Mouse (Mus musculus) heart, embryonic 13.5 days (tissue): Measurements from ENCODE around the gene Cxadr. TPM values are rescaled to one million over a fixed set of nuclear protein-coding genes. Genes with fewer than 3 reads are reported as not detected.
A peak's percentile ranks its signal among the peaks of the same experiment; 100 is the strongest.

Source experiments
- ATAC-seq: fragments of 200-750 bp; cut with Nextera tagmentation; 2 replicates; pipeline ENCODE4 v1.8.0; 2017; ENCODE audit warnings: moderate TSS enrichment; ENCODE audit not compliant: insufficient number of reproducible peaks, low FRiP score, low TSS enrichment; ENCODE audit errors: extremely low read depth
- H3K27ac ChIP-seq: fragments of 300-500 bp; sonication (generic); replicated peaks from 2 replicates; pipeline ENCODE4 v1.5.1; 2015; ENCODE audit warnings: moderate library complexity, mild to moderate bottlenecking, inconsistent platforms
- H3K27me3 ChIP-seq: fragments of 300-500 bp; sonication (generic); replicated peaks from 2 replicates; pipeline ENCODE4 v1.6.1; 2015; ENCODE audit warnings: mild to moderate bottlenecking, inconsistent platforms
- H3K36me3 ChIP-seq: fragments of 300-500 bp; sonication (generic); 2 replicates; pipeline ENCODE4 v1.6.1; 2015; ENCODE audit warnings: mild to moderate bottlenecking, inconsistent platforms
- H3K4me1 ChIP-seq: fragments of 300-500 bp; sonication (generic); 2 replicates; pipeline ENCODE4 v1.6.1; 2015; ENCODE audit warnings: inconsistent platforms
- H3K4me2 ChIP-seq: fragments of 300-500 bp; sonication (generic); 2 replicates; pipeline ENCODE4 v1.6.1; 2015; ENCODE audit warnings: inconsistent platforms, mild to moderate bottlenecking, moderate library complexity
- H3K4me3 ChIP-seq: fragments of 300-500 bp; sonication (generic); 2 replicates; pipeline ENCODE4 v1.5.1; 2015; ENCODE audit warnings: moderate library complexity, mild to moderate bottlenecking, inconsistent platforms
- H3K9ac ChIP-seq: fragments of 300-500 bp; sonication (generic); 2 replicates; pipeline ENCODE4 v1.6.1; 2015; ENCODE audit warnings: inconsistent platforms, mild to moderate bottlenecking, moderate library complexity
- H3K9me3 ChIP-seq: fragments of 300-500 bp; sonication (generic); 2 replicates; pipeline ENCODE4 v1.6.1; 2016; ENCODE audit warnings: inconsistent platforms
- WGBS: fragments of 180-500 bp; shearing (Covaris S2); methylation state at CpG from one replicate; pipeline ENCODE4 v1.1.7; 2015; ENCODE audit warnings: mixed read lengths; 5-methylcytosine and 5-hydroxymethylcytosine counted together
- polyA plus RNA-seq: library from polyadenylated mRNA; unstranded; fragments of >200 nt; fragmentation: Nextera tagmentation; extraction: Ambion mirVana; gene quantifications from 2 replicates; pipeline ENCODE4 v1.2.1, GENCODE M21; 2015

The Cxadr gene
- polyA plus RNA-seq, 1 experiment from 2014 or later, result 28.3 TPM

DNA sequence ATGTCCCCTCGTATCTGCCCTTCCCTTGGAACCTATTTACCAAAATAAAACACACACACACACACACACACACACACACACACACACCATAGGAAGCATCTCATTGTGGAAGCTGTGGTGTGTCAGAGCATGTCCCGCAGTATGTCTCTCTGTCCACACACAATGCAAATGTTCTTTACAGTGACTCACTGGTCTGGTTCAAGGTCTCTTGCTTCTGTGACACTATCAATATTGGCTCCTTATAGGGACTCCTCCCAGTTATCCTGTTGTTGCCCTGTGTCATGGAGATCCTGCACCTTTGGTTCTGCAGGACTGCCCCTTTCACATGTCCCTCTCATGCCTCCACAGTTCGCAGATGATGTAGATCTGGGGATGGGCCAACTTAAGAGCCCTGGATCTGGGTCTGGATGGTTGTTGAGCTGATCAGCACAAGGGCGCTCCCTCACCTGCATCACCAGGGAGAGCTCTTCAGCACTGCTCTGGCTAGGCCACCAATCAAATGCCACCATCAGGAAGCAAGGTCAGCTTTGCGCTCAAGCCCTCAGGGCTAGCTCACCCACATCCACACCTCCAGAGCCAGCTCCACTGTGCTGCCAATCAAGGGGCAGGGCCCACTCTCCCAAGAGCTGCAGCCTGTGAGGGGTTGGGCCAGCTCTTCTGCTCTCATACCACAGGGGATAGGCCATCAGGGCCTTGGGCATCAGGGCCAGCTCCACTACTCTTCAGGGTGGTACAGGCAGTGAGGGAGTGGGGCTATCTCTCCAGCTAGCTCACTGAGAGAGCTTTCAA, 21.0 kb upstream of the Cxadr start:
- Histone ChIP-seq H3K36me3 (no peaks in the 10 kb centered on the region), H3K4me1 (peaks cover 6% of the 10 kb centered on the region), H3K27ac (no peak overlapping the region), H3K4me2 (no peak overlapping the region), H3K9me3 (no peaks in the 10 kb centered on the region), H3K27me3 (no peaks in the 10 kb centered on the region), H3K4me3 (no peak overlapping the region), H3K9ac (no peak overlapping the region)
- WGBS, result 67% methylated on average over 5 of the region's 5 CpGs
- no peak for ATAC-seq

- no peak overlapping the region for H3K9ac ChIP-seq
- H3K27me3 ChIP-seq, result no peaks in the 10 kb centered on the region
- H3K4me2 ChIP-seq, result no peak overlapping the region
- no peak for ATAC-seq
- no peak overlapping the region for H3K27ac ChIP-seq
- no peaks in the 10 kb centered on the region for H3K4me1 ChIP-seq
- H3K36me3 ChIP-seq, result no peaks in the 10 kb centered on the region
- 63% methylated on average over 5 of the region's 5 CpGs for WGBS
- no peaks in the 10 kb centered on the region for H3K9me3 ChIP-seq
- no peak overlapping the region for H3K4me3 ChIP-seq
Observed at GRCm38 (mm10) chr16:78283231-78283630, 18.1 kb upstream of the Cxadr start.

DNA sequence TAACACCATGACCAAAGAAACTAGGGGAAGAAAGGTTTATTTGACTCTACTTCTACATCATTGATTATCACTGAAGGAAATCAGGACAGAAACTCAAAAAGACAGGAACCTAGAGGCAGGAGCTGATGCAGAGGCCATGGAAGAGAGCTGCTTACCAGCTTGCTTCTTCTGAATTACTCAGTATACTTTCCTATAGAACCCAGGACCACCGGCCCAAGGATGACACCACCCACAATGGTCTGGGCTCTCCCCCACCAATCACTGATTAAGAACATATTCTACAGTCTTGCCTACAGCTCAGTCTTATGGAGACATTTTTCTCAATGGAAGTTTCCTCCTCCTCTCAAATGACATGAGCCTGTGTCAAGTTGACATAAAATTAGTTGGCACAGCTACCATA, 7.2 kb upstream of the Cxadr start:
- no peaks in the 10 kb centered on the region for H3K9me3 ChIP-seq
- no peak for ATAC-seq

GRCm38 (mm10) chr16:78294606-78295275, 6.5 kb upstream of the Cxadr start:
- H3K9me3 ChIP-seq, result no peaks in the 10 kb centered on the region
- no peaks in the 10 kb centered on the region for H3K36me3 ChIP-seq
- ATAC-seq, result no peak; the same call in 1 of the 2 replicates
- WGBS, result 42% methylated on average over 5 of the region's 5 CpGs
- H3K27me3 ChIP-seq, result peaks cover 3% of the 10 kb centered on the region; the same call in 1 of the 2 replicates
- H3K27ac ChIP-seq, result no peak overlapping the region
- no peak overlapping the region for H3K4me2 ChIP-seq
- peaks cover 12% of the 10 kb centered on the region for H3K4me1 ChIP-seq
- 0 out of 2 replicates have a peak overlapping the region, but pooled peaks have one; percentile 9 for H3K9ac ChIP-seq
- H3K4me3 ChIP-seq, result no peak overlapping the region

More for the DNA sequence above, 7.2 kb upstream of the Cxadr start:
- no peaks in the 10 kb centered on the region; the same call in 1 of the 2 replicates for H3K27me3 ChIP-seq
- H3K9ac ChIP-seq, result no peak overlapping the region
- H3K4me2 ChIP-seq, result no peak overlapping the region
- H3K27ac ChIP-seq, result no peak overlapping the region
- peaks cover 12% of the 10 kb centered on the region for H3K4me1 ChIP-seq
- no peaks in the 10 kb centered on the region for H3K36me3 ChIP-seq
- H3K4me3 ChIP-seq, result no peak overlapping the region
- WGBS, result 69% methylated on average over 1 of the region's 1 CpGs

GRCm38 (mm10) chr16:78295601-78296000, 5.7 kb upstream of the Cxadr start:
- H3K9ac ChIP-seq, result no peak overlapping the region
- 0 out of 2 replicates have a peak, but pooled peaks have one; percentile 14 for ATAC-seq
- H3K27ac ChIP-seq, result no peak overlapping the region
- no peak overlapping the region for H3K4me3 ChIP-seq
- H3K36me3 ChIP-seq, result no peaks in the 10 kb centered on the region
- no peaks in the 10 kb centered on the region for H3K9me3 ChIP-seq
- H3K27me3 ChIP-seq, result peaks cover 5% of the 10 kb centered on the region; the same call in 1 of the 2 replicates
- WGBS, result 50% methylated on average over 4 of the region's 4 CpGs
- peaks cover 14% of the 10 kb centered on the region for H3K4me1 ChIP-seq
- H3K4me2 ChIP-seq, result no peak overlapping the region

- Histone ChIP-seq H3K4me3 (no peak overlapping the region), H3K36me3 (no peaks in the 10 kb centered on the region), H3K4me1 (peaks cover 19% of the 10 kb centered on the region), H3K9ac (no peak overlapping the region), H3K27ac (no peak overlapping the region), H3K4me2 (no peak overlapping the region), H3K27me3 (peaks cover 5% of the 10 kb centered on the region; the same call in 1 of the 2 replicates), H3K9me3 (no peaks in the 10 kb centered on the region)
- ATAC-seq, result no peak
- WGBS, result 76% methylated on average over 9 of the region's 9 CpGs
Observed at GRCm38 (mm10) chr16:78296114-78296513, 5.2 kb upstream of the Cxadr start.

GRCm38 (mm10) chr16:78301831-78302677, 765 bp downstream of the Cxadr start:
- Histone ChIP-seq H3K9ac (peak overlapping the region; percentile 93), H3K9me3 (no peaks in the 10 kb centered on the region), H3K4me3 (peak overlapping the region; percentile 88), H3K36me3 (no peaks in the 10 kb centered on the region), H3K27ac (peak overlapping the region; percentile 86), H3K4me2 (peak overlapping the region; percentile 85), H3K27me3 (peaks cover 5% of the 10 kb centered on the region; the same call in 1 of the 2 replicates), H3K4me1 (peaks cover 39% of the 10 kb centered on the region)
- ATAC-seq, result no peak
- under 1% methylated on average over 64 of the region's 65 CpGs for WGBS

DNA sequence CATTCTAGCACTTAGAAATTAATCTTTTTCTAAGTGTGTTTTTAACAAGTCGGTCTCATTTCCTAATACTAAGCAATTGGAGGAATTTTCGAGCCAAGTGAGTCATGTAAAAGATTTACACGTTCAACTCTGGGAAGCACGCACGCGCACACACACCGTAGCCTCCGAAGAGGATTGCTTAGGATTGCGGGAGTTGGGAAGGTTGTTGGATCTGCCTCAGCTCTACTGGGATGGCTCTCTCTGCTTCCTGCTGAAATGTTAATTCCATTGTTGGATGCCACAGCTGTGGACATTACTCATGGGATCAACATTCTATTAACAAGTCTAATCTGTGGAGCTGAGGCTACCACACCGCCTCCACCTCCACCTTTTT, 1.4 kb downstream of the Cxadr start:
- peak overlapping the region; percentile 88 for H3K4me3 ChIP-seq
- peak overlapping the region; percentile 86 for H3K27ac ChIP-seq
- H3K9ac ChIP-seq, result peak overlapping the region; percentile 93
- H3K27me3 ChIP-seq, result peaks cover 5% of the 10 kb centered on the region; the same call in 1 of the 2 replicates
- H3K9me3 ChIP-seq, result no peaks in the 10 kb centered on the region
- H3K4me2 ChIP-seq, result peak overlapping the region; percentile 85
- H3K36me3 ChIP-seq, result no peaks in the 10 kb centered on the region
- 5% methylated on average over 10 of the region's 10 CpGs for WGBS
- peaks cover 42% of the 10 kb centered on the region for H3K4me1 ChIP-seq
- ATAC-seq, result no peak

- WGBS, result 57% methylated on average over 12 of the region's 12 CpGs
- Histone ChIP-seq H3K27me3 (no peaks in the 10 kb centered on the region), H3K4me1 (peaks cover 55% of the 10 kb centered on the region), H3K9ac (0 out of 2 replicates have a peak overlapping the region, but pooled peaks have one; percentile 42), H3K27ac (no peak overlapping the region), H3K4me2 (no peak overlapping the region), H3K9me3 (no peaks in the 10 kb centered on the region), H3K36me3 (no peaks in the 10 kb centered on the region), H3K4me3 (no peak overlapping the region)
- ATAC-seq, result no peak
Observed at GRCm38 (mm10) chr16:78305606-78306100, 4.4 kb downstream of the Cxadr start.

DNA sequence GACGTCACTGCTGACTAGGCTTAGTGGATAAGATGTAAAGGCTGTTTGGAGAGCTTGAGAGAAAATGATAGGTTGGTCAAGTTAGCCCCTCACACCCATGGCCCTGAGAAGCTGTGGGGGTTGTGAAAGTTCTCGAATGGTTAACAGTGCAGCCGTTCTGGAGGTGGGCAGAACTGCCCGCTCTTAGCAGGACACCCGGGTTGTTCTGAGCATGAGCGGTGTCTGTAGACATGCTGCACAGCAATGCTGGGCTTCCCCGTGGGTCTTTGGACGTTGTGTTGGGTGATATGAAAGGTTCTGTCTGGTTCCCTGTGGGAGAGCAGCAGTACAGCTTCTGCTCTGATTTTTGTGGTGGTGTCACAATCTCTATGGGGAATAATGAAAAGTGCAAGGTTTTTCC, 5.3 kb downstream of the Cxadr start:
- no peak for ATAC-seq
- H3K4me3 ChIP-seq, result no peak overlapping the region
- H3K36me3 ChIP-seq, result no peaks in the 10 kb centered on the region
- H3K27me3 ChIP-seq, result no peaks in the 10 kb centered on the region
- H3K4me2 ChIP-seq, result no peak overlapping the region
- 74% methylated on average over 8 of the region's 8 CpGs for WGBS
- H3K4me1 ChIP-seq, result peaks cover 55% of the 10 kb centered on the region
- no peaks in the 10 kb centered on the region for H3K9me3 ChIP-seq
- H3K9ac ChIP-seq, result no peak overlapping the region
- no peak overlapping the region for H3K27ac ChIP-seq
